Mouse (Mus musculus) testis, adult 2 months (tissue): Measurements from ENCODE around the gene Tlr9.

Experiments used
- CTCF ChIP-seq: fragments of 200-500 bp; IDR thresholded peaks from 2 replicates; pipeline ENCODE4 v1.5.1; 2012; ENCODE audit warnings: low read depth, mild to moderate bottlenecking, inconsistent platforms, low read length, moderate library complexity; ENCODE audit not compliant: control insufficient read depth, insufficient read depth, insufficient replicate concordance
- POLR2A ChIP-seq: fragments of 200-500 bp; IDR thresholded peaks from 2 replicates; pipeline ENCODE4 v1.6.1; 2012; ENCODE audit warnings: low read depth, mild to moderate bottlenecking, inconsistent platforms, low read length, moderate library complexity; ENCODE audit not compliant: control insufficient read depth

GRCm38 (mm10) chr9:106195693-106196092, 26.7 kb upstream of the Tlr9 start:
- TF ChIP-seq CTCF (no peak), POLR2A (no peak)
